Mouse (Mus musculus) embryonic facial prominence, embryonic 13.5 days (tissue): ENCODE measurements around the gene Fdx1. TPM values are rescaled to one million over a fixed set of nuclear protein-coding genes. Genes with fewer than 3 reads are reported as not detected.

Experiments
- ATAC-seq: fragments of 200-750 bp; cut with Nextera tagmentation; 2 replicates; pipeline ENCODE4 v1.8.0; 2017; ENCODE audit warnings: low read depth; ENCODE audit not compliant: insufficient number of reproducible peaks, insufficient read depth, low FRiP score, low TSS enrichment
- H3K27ac ChIP-seq: fragments of 300-500 bp; sonication (generic); 2 replicates; pipeline ENCODE4 v1.5.1; 2015; ENCODE audit warnings: moderate library complexity, mild to moderate bottlenecking, inconsistent platforms
- H3K27me3 ChIP-seq: fragments of 300-500 bp; sonication (generic); 2 replicates; pipeline ENCODE4 v1.6.1; 2015; ENCODE audit warnings: mild to moderate bottlenecking, inconsistent platforms
- H3K36me3 ChIP-seq: fragments of 300-500 bp; sonication (generic); 2 replicates; pipeline ENCODE4 v1.6.1; 2015; ENCODE audit warnings: mild to moderate bottlenecking, inconsistent platforms
- H3K4me1 ChIP-seq: fragments of 300-500 bp; sonication (generic); 2 replicates; pipeline ENCODE4 v1.6.1; 2015; ENCODE audit warnings: inconsistent platforms
- H3K4me2 ChIP-seq: fragments of 300-500 bp; sonication (generic); 2 replicates; pipeline ENCODE4 v1.6.1; 2015; ENCODE audit warnings: moderate library complexity, mild to moderate bottlenecking, inconsistent platforms
- H3K4me3 ChIP-seq: fragments of 300-500 bp; sonication (generic); 2 replicates; pipeline ENCODE4 v1.5.1; 2015; ENCODE audit warnings: mild to moderate bottlenecking, inconsistent platforms
- H3K9ac ChIP-seq: fragments of 300-500 bp; sonication (generic); 2 replicates; pipeline ENCODE4 v1.6.1; 2015; ENCODE audit warnings: mild to moderate bottlenecking, inconsistent platforms
- H3K9me3 ChIP-seq: fragments of 300-500 bp; sonication (generic); 2 replicates; pipeline ENCODE4 v1.6.1; 2016; ENCODE audit warnings: inconsistent platforms
- WGBS: fragments of 180-500 bp; shearing (Covaris S2); methylation state at CpG from one replicate; pipeline ENCODE4 v1.1.7; 2015; ENCODE audit warnings: mixed read lengths; 5-methylcytosine and 5-hydroxymethylcytosine counted together
- polyA plus RNA-seq: library from polyadenylated mRNA; unstranded; fragments of >200 nt; fragmentation: Nextera tagmentation; extraction: Ambion mirVana; gene quantifications from 2 replicates; pipeline ENCODE4 v1.2.1, GENCODE M21; 2015

Gene Fdx1
- 56.5 and 66.5 TPM in 2 replicates for polyA plus RNA-seq

DNA sequence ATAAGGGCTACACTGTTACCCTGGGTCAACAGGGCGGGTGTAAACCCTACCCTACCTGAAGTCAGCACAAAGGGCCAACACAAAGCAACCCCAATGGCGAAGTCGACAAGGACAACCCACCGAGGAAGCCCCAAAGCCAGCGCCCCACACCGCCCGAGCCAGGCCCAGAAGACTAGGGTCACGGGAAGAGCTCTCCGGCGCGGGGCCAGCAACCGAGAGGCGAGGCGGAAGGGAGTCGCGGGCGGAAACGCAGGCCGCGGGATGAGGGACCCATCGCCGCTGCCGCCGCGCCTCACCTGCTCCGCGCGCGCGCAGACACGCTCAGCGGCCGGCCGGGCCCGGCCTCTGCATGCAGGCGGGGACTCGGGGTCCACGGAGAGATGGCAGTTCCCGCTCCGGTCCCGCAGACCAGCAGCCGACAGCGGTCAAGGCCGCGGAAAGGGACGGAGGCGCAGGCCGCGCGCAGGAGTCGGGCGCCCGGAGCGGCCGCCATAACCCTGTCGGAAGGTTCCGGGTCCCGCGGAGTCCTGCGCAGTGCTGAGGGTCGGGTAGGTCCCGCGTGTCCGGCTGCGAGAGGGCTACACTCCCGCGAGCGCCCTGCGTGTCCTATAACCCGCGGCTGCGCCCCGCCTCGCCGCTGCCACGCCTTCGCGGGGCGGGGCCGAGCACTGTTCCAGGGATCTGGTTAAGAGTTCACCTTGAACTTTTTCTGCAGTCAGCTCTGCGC, at the start of gene Fdx1:
Fdx1 (minus strand) TSS at position 582 of the 727 bp plus-strand sequence.
- WGBS = under 1% methylated on average over 73 of the region's 81 CpGs
- no peaks in the 10 kb centered on the region for H3K27me3 ChIP-seq
- H3K4me3 ChIP-seq = peak within 1 kb of the TSS; percentile 89
- H3K27ac ChIP-seq = peak within 1 kb of the TSS; percentile 68
- peaks cover 16% of the 10 kb centered on the region; the same call in 1 of the 2 replicates for H3K4me1 ChIP-seq
- ATAC-seq = peak; percentile 84
- H3K36me3 ChIP-seq = no peaks in the 10 kb centered on the region
- peak within 1 kb of the TSS; percentile 69 for H3K4me2 ChIP-seq
- peak within 1 kb of the TSS; percentile 89 for H3K9ac ChIP-seq
- H3K9me3 ChIP-seq = no peaks in the 10 kb centered on the region

DNA sequence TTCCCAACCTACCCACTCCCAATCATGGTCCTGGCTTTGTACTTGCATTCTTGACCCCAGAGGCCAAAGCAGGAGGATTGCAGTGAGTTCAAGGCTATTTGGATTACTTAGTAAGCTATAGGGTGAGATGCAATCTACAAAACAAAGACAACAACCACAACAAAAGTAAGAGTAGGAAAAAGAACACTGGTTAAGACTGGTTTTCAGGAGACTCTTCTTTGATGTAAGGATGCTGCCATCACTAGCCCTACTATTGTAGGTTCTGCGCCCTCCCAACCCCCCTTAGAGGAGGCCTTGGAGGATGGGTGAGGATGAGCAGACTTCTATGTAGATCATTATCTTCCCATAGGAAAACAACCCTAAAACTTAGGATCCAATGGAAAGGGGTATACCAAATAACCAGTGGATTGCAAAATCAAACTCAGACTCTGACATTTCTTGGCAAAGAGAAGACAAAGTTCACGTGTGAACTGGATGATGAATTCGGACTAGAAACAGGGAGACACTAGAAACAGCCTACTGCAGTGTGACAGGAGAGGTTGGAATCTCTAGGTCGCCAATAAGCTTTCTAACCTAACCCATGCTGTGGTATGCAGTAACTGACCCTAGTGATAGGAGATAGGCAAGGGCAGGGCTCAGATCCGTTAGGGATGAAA, 49.6 kb upstream of the Fdx1 start:
- Histone ChIP-seq H3K27ac (no peak overlapping the region), H3K4me2 (no peak overlapping the region), H3K9ac (no peak overlapping the region), H3K4me1 (no peaks in the 10 kb centered on the region), H3K4me3 (no peak overlapping the region), H3K36me3 (no peaks in the 10 kb centered on the region), H3K27me3 (no peaks in the 10 kb centered on the region), H3K9me3 (no peaks in the 10 kb centered on the region)
- ATAC-seq = no peak
- WGBS = 77% methylated on average over 5 of the region's 5 CpGs

DNA sequence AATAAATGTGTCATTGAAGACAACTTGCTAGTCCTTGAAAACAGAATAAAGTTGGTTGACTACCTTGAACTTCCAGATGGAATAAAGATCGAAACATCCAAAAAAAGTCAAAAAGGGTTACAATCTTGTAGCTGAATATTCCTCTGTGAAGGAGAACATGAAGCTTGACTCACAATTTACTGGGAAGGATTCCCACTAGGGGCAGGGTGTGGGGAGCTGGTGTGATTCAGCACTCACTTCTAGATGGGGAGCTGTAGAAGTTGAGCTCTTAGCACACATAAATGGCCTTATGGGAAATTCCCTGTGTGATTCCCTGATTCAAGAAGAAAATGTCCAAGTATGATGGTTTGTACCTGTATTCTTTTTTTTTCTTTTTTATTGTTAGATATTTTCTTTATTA, 49.0 kb upstream of the Fdx1 start:
- ATAC-seq = no peak

DNA sequence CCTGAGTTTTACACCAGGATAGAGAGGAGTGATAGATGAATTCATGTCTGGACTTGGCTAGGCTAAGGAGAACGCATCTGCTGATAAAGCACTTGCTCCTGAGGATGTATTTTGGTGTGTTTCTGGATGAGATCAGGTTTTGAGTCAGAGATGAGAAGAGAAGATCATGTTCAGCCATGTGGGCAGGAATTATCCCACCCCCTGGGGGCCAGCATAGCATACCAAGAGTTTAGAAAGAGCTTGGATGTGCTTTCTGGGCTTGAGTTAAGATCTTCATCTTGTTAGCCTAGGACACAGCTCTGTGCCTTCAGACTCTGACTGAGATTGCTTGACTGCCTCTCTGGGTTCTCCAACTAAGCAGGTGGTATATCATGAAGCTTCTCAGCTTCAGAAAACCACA, 45.2 kb upstream of the Fdx1 start:
- 83% methylated on average over 1 of the region's 1 CpGs for WGBS

More for the DNA sequence above, 49.0 kb upstream of the Fdx1 start:
- Histone ChIP-seq H3K4me3 (no peak overlapping the region), H3K9ac (no peak overlapping the region), H3K4me1 (no peaks in the 10 kb centered on the region), H3K9me3 (no peaks in the 10 kb centered on the region), H3K27me3 (no peaks in the 10 kb centered on the region), H3K27ac (no peak overlapping the region), H3K4me2 (no peak overlapping the region), H3K36me3 (no peaks in the 10 kb centered on the region)
- 93% methylated on average over 1 of the region's 1 CpGs for WGBS

DNA sequence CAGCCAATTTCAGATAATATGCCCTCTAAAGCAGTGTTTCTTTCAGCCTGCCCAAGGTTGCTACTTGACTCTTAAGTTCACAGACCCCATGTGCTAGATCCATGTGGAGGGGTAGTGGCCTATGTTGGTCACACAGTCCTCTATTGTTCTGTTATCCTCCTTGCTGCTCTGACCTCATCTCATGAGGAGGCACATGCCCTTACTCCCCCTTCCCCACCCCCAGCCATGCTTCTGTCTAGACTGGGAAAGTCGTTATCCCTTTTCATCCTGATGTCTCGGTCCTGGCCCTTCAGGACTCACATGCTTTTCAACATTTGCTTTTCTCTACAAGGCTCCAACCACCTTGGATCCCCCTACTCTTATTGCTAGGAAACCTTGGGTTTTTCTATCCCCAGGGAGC, 44.0 kb upstream of the Fdx1 start:
- no peak for ATAC-seq
- Histone ChIP-seq H3K27me3 (no peaks in the 10 kb centered on the region), H3K9me3 (no peaks in the 10 kb centered on the region), H3K9ac (no peak overlapping the region), H3K4me3 (no peak overlapping the region), H3K36me3 (no peaks in the 10 kb centered on the region), H3K4me2 (no peak overlapping the region), H3K4me1 (no peaks in the 10 kb centered on the region), H3K27ac (no peak overlapping the region)
- 35% methylated on average over 2 of the region's 2 CpGs for WGBS

More for the DNA sequence above, 45.2 kb upstream of the Fdx1 start:
- H3K36me3 ChIP-seq = no peaks in the 10 kb centered on the region
- H3K27ac ChIP-seq = no peak overlapping the region
- no peaks in the 10 kb centered on the region for H3K9me3 ChIP-seq
- no peak overlapping the region for H3K4me2 ChIP-seq
- no peak overlapping the region for H3K9ac ChIP-seq
- no peak for ATAC-seq
- H3K4me1 ChIP-seq = no peaks in the 10 kb centered on the region
- H3K27me3 ChIP-seq = no peaks in the 10 kb centered on the region
- H3K4me3 ChIP-seq = no peak overlapping the region

DNA sequence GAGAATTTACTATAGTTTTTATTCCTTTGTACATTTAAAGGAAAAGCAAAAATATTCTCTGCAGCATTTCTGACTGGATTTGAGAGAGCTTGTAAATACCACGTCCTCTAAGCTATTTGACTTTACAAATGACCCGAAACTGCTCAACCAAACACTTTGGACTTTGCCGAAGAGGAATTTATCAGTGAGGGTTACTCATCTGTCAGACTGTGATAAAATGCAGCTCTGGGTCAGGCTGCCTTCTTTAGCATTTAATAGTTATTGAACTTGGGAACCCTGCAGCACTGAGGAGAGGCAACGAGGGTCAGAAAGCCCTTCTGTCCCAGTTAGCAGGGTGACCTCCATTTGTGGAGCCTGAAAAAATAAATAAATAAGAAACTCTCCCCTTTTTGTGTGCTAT, 40.1 kb upstream of the Fdx1 start:
- ATAC-seq = no peak

DNA sequence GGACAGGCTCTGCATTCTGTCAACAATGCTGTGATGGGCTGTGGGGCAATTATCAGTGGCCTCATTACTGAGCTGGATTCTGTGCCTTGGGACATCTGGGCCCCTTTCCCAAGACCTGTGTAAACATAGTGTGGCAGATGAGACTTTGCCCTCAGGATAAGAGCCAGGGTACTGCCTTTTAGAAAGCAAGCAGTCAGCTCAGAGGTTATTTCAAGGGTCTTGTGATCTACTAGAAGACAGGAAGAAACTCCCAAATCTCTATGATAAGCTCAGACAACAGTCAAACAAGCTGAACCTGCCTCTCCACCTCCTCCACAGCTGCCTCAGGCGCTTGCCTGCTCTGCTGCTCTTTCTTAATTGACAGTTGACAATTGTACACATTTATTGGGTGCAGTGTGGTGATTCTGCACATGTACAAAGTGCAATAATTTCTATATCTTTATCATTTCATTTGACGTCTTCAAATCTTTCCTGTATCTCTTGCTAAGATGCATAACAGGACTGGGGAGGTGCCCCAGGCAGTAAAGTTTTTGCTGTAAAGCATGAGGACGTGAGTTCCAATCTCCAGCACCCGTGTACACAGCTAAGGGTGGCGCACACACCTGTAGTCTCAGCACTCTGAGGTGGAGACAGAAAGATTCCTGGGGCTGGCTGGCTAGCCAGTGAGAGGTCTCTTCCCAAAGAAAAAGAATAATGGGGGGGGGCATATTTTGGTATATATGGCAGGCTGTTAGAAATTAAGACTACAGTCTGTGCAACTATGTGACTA, 32.2 kb upstream of the Fdx1 start:
- Histone ChIP-seq H3K27me3 (no peaks in the 10 kb centered on the region), H3K9ac (no peak overlapping the region), H3K4me3 (no peak overlapping the region), H3K36me3 (no peaks in the 10 kb centered on the region), H3K27ac (no peak overlapping the region), H3K9me3 (peaks cover 7% of the 10 kb centered on the region; the same call in 1 of the 2 replicates), H3K4me2 (no peak overlapping the region), H3K4me1 (peaks cover 4% of the 10 kb centered on the region)
- ATAC-seq = no peak
- 69% methylated on average over 5 of the region's 5 CpGs for WGBS

More for the DNA sequence above, 40.1 kb upstream of the Fdx1 start:
- no peak overlapping the region for H3K9ac ChIP-seq
- no peaks in the 10 kb centered on the region for H3K9me3 ChIP-seq
- no peaks in the 10 kb centered on the region for H3K4me1 ChIP-seq
- H3K4me3 ChIP-seq = no peak overlapping the region
- no peak overlapping the region for H3K4me2 ChIP-seq
- no peaks in the 10 kb centered on the region for H3K27me3 ChIP-seq
- WGBS = 74% methylated on average over 4 of the region's 4 CpGs
- no peak overlapping the region for H3K27ac ChIP-seq
- no peaks in the 10 kb centered on the region for H3K36me3 ChIP-seq

DNA sequence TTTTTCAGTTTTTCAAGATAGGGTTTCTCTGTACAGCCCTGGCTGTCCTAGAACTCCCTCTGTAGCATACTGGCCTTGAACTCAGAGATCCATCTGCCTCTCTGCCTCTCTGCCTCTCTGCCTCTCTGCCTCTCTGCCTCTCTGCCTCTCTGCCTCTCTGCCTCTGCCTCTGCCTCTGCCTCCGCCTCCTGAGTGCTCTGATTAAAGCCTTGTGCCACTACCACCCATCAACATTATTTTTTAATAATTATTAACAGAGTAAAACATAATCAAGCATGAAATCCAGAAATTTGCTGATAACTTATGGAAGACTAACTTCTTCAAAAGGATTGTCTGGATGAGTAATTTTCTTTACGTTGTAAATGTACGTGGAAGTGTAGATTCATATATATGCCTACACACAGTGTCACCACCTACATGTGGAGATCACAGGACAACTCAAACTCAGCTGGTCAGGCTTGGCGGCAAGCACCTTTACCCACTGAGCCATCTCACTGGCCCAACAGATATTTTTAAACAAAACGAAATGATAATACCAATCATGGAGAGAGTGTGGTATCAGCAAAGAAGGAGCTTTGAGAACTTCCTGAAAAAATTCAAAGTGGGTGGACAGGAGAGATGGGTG, 31.4 kb upstream of the Fdx1 start:
- WGBS = 76% methylated on average over 5 of the region's 5 CpGs

DNA sequence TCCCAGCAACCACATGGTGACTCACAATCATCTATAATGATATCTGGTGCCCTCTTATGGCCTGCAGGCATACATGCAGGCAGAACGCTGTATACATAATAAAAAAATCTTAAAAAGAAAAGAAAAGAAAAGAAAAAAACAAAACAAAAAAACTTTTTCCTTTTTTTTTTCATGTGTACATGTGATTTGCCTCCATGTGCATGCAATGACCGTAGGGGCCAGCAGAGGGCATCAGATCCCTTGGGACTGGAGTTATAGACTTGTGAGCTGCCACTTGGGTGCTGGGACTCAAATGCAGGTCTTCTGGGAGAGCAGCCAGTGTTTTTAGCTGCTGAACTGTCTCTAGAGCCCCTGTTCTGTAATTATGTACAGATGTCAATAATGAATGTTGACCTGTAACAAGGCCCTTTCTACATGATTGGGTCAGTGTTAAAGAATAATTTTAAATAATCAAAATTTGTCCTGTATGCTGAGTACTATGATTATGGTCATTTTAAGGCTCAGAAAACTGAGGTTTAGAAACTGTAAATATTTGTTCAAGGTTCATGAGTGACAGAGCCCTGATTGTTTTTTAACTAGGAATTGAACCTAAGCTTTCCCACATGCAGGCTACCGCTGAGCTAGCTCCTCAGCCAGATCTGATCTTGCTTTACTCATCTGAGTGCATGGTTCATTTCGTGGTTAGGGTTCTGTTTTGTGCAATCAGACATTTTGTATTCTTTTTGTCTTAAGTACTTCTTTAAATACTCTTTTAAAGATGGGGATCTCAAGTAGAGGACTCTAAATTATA, 30.3 kb upstream of the Fdx1 start:
- H3K27ac ChIP-seq = no peak overlapping the region
- ATAC-seq = no peak
- peaks cover 7% of the 10 kb centered on the region; the same call in 1 of the 2 replicates for H3K9me3 ChIP-seq
- H3K4me3 ChIP-seq = no peak overlapping the region
- no peaks in the 10 kb centered on the region for H3K27me3 ChIP-seq
- no peak overlapping the region for H3K4me2 ChIP-seq
- no peak overlapping the region for H3K9ac ChIP-seq
- H3K4me1 ChIP-seq = peaks cover 4% of the 10 kb centered on the region
- WGBS = 73% methylated on average over 4 of the region's 4 CpGs
- H3K36me3 ChIP-seq = no peaks in the 10 kb centered on the region

More for the DNA sequence above, 31.4 kb upstream of the Fdx1 start:
- peaks cover 4% of the 10 kb centered on the region for H3K4me1 ChIP-seq
- no peak for ATAC-seq
- H3K4me3 ChIP-seq = no peak overlapping the region
- no peak overlapping the region for H3K4me2 ChIP-seq
- no peaks in the 10 kb centered on the region for H3K27me3 ChIP-seq
- peaks cover 7% of the 10 kb centered on the region; the same call in 1 of the 2 replicates for H3K9me3 ChIP-seq
- no peak overlapping the region for H3K9ac ChIP-seq
- H3K27ac ChIP-seq = no peak overlapping the region
- no peaks in the 10 kb centered on the region for H3K36me3 ChIP-seq

DNA sequence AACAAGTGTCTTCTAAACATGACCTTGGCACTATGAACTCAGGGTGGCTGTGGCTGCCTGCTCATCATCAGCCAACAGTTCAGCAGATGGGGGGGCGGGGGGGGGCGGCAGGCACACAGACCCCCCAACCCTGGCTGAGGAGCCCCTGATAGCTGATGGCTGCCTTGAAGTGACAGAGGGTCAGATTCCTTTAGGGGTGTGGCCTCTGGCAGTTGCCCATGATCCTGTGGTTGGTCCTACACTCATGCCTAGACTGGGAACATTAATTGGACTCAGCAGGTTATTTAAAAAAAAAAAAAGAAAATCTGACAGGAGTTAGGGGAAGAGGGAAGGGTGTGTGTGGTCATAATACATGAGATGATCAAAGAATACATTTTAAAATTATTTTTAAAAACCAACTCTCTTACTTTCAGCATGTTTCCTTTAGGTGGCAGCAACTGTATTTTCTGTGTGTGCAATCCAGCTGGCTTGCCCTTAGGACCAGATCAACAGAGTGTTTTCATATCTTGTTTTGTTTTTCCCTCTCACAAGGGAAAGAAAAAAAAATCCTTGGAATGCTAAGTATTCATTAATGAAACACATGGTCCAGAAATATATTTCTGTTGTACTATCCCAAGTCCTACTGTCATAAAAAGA, 28.0 kb upstream of the Fdx1 start:
- H3K9ac ChIP-seq = no peak overlapping the region
- no peak overlapping the region for H3K4me2 ChIP-seq
- WGBS = 41% methylated on average over 2 of the region's 2 CpGs
- no peak for ATAC-seq
- no peak overlapping the region for H3K4me3 ChIP-seq
- H3K36me3 ChIP-seq = no peaks in the 10 kb centered on the region
- 0 out of 2 replicates have a peak, but pooled peaks cover 3% of the 10 kb centered on the region for H3K9me3 ChIP-seq
- no peak overlapping the region for H3K27ac ChIP-seq
- no peaks in the 10 kb centered on the region for H3K27me3 ChIP-seq
- peaks cover 4% of the 10 kb centered on the region for H3K4me1 ChIP-seq
